Mouse (Mus musculus) thymus, postnatal 0 days (tissue): ENCODE measurements around the gene Arhgef7. TPM values are rescaled to one million over a fixed set of nuclear protein-coding genes. Genes with fewer than 3 reads are reported as not detected.

ENCODE experiments used
- DNase-seq: peaks from one replicate; pipeline ENCODE4 v3.0.0-alpha.2; 2015; ENCODE audit warnings: low spot score
- polyA plus RNA-seq: library from polyadenylated mRNA; unstranded; fragments of >200 nt; fragmentation: Nextera tagmentation; extraction: Ambion mirVana; gene quantifications from 2 replicates; pipeline ENCODE4 v1.2.1, GENCODE M21; 2015

The Arhgef7 gene
- polyA plus RNA-seq, 1 experiment from 2014 or later = 16.6 TPM

GRCm38 (mm10) chr8:11797128-11797527 is 69.6 kb downstream of the Arhgef7 start:
- DNase-seq = no peak

DNA sequence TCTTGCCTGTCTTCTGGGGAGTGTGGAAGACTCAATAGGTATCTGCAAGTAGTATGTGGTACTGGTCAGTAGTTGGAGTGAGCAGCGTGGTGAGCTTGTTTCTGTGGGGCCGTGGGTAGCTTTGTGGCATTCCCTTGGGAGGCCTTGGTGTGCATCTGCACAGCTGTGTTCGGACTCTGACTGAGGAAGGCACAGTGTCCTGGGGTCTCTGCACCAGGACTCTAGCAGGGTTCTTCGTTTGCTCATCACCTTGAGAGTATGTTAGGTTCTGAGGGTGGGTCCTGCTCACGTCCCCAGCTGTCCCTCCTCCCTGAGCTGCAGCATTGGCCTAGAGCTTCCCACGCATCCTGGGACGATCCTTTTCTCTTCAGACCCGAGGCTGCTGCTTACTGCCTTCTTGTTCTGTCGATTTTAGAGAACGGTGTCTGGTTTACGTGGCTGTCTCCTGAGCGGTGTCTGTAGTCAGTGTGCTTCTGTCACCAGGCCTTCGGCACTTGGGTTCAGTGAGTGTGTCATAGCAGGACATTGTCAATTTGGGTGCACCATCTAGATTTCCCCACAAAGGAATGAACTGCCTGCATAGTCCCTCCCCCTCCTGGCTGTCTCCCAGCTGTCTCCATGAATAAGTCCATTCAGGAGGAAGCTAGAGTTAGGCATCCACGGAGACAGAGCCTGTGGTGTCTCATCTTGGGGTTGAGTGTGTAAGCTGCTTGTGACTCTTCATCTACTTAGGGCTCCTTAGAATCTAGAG is 70.4 kb downstream of the Arhgef7 start:
- no peak for DNase-seq

DNA sequence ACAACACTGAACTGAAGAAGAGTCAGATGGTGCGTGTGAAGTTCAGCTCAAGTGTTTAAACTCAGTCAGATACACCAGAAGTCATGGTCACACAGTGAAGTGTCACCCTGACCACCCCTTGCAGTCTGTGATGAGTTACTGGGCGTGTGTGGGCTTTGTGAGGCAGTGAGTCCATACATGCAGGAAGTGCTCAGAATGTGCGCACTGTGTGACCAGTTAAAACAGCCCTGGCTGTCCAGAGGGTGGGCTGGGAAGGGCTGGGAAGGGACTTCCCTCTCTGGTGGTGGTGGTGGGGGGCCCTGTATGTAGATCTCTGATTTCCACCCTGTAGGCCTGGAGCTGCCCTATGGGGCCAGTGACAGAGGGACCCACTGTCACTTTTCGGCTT is 71.0 kb downstream of the Arhgef7 start:
- DNase-seq = no peak

DNA sequence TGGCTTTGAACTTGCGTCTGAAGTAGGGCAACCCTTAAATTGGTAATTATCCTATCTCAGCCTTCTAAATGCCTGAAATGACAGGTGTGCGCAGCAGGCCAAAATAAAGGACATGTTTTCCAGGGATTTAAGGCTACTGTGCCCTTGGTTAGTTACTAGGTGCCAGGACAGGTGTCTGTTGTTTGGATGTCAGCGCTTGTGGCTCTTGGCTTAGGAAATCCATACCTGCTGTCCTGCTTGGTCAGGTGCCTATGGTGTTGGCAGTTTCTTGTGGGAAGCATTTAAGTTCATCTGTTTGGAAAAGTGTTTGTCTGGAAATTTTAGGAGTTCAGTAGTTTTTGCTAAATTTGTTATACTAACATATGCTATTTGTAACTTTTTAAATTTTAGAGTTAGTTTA is 71.6 kb downstream of the Arhgef7 start:
- no peak for DNase-seq

DNA sequence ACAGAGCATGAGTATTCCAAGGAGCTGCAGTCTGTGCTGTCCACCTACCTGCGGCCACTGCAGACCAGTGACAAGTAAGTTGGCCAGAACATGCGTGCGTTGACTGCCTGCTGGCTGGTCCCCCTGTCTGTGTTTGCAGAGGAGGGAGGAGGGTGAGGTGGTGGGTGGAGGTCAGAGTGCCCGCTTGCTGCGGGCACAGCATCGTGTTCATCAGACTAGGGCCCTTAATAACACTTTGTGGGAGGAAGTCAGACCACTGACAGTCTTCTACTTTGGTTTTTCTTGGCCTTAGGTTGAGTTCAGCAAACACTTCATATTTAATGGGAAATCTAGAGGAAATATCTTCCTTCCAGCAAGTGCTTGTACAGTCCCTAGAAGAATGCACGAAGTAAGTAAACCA is 73.0 kb downstream of the Arhgef7 start:
- no peak for DNase-seq

DNA sequence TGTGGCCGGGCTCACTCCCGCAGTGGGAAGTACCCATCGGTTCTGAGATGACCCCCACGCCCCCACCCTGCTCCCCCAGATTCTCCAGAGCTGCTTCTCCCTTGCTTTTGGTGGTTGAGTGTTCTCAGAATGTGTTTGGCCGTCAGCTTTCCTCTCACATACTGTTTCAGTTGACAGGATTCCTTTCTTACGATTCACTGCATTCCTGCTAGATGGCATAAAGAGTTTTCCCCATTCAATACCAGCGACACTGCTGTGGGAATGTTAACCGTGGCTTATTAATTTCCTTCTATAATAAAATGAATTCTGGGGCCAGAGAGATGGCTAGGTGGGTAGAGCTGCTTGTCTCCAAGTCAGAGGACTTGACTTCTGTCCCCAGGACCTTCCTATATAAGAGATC is 74.0 kb downstream of the Arhgef7 start:
- DNase-seq = no peak

DNA sequence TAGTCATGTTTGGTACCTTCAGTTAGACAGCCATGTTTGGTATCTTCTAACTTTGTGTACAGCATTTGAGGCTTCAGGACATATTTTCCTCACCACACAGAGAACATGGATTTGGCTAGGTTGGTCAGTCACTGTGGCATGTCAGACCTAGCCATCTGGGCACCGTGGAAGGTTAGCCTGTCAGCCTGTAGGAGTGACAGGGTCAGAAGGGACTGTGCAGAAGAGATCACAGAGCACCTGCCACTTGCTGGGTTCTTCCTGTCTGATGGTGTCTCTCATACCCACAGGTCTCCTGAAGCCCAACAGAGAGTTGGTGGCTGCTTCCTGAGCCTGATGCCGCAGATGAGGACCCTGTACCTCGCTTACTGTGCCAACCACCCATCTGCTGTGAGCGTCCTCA is 77.4 kb downstream of the Arhgef7 start:
- DNase-seq = no peak

GRCm38 (mm10) chr8:11806252-11806651 is 78.7 kb downstream of the Arhgef7 start:
- DNase-seq = no peak

DNA sequence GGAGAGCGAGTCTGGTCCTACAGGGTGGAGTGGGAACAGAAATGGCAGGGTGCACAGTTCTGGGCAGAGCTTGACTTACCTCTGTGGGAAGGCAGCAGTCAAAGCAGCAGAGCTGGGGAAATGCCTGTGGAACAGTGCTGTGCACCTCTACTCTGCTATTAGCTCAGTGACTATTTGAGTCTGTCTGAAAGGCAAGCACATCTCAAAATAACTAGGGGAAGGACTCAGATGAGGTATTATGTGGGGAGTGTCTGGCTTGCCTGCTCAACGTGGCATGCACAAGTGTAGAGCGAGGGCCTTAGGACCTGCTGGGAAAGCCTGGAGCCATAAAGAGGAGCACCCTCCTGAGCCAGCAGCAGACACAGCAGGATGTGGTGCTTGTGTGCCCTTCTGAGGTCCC is 79.8 kb downstream of the Arhgef7 start:
- DNase-seq = no peak

DNA sequence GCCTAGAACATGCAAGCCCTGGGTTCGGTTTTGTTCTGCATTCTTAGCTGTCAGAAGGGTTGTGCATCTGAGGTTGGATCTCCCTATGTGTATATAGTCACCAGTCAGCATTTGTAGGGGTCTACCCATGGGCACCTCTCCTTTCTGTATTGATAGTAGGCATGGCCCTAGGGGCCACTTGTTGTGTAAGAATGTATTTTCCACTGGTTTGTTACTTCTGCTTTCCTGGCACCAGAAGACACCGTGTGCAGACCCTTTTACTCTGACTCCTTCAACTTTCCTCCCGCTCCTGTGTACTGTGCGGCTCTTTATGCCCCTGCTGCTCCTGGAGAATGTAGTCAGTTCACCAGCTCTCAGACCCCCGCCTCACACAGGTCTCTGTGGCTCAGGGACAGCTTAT is 80.5 kb downstream of the Arhgef7 start:
- no peak for DNase-seq

DNA sequence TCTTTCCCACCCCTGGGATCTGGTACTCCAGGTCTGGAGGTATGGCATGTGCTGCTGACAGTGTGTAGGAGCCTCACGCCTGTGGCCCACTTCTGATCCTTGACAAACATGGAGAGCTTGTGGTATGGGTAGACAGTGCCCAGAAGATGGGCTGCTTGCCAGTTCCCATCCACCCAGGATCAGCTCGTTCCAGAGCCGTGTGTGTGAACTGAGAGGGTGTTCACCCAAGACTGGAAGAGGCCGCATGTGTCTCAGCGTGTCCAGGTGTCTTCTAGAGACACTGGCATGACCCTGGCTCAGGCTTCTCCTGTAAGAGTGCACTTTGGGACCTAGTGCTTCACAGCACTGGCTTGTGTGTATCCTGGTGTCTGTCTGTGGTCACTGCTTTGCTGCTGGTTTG is 82.9 kb downstream of the Arhgef7 start:
- DNase-seq = no peak

- no peak for DNase-seq
Measured at GRCm38 (mm10) chr8:11813801-11814200, 86.3 kb downstream of the Arhgef7 start.

GRCm38 (mm10) chr8:11815206-11815605 is 87.7 kb downstream of the Arhgef7 start:
- DNase-seq = no peak

DNA sequence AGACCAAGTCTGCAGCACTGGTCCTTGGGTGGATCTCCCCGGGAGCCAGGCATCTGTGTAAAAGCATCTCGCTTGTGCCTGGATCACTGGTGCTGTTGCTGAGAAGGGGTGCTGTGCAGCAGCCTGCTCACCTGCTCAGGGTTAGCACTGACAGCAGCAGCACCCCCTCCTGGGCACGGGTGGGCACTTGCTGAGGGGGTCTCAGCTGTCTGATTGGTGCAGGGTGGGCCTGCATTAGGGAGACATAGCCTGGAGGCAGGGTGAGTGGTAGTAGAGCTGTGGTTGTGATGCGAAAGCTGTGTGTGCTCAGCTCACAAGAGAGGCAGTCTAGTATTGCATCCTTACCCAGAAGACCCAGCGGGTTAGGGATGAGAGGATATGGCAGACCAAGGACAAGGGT is 92.6 kb downstream of the Arhgef7 start:
- no peak for DNase-seq

- DNase-seq = no peak
Measured at GRCm38 (mm10) chr8:11820568-11820967, 93.0 kb downstream of the Arhgef7 start.

DNA sequence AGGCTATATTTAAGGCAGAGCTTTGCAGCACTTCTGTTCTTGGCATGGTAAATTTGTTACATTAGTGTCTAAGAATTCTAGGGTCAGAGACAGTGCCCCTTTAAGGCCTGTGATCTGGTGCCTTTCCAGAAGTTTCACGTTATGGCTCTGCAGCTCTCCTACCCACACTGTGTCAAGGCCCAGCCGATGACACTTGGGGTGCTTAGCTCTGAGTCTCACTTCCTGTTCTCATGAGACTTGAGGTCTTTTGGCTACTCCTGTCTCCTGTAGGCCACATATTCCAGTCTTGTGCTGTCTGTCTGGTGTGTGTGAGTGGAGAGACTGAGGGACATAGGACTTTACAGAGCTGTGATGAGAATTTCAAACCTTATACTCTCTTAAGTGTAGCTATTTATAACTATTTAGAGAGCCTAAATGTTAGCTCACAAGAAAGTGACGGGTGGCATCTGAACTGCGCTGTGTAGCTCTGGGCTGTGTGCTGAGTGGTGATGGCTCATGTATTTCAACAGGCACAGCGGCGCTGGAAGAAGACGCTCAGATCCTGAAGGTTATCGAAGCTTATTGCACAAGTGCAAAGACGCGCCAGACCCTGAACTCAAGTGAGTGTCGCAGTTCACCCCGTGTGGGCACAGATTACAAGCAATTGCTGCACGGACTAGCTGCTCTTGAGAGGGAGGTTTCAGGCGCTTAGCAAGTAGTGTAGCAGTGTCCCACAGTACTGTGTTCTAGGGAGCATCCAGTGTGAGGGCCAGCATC is 94.1 kb downstream of the Arhgef7 start:
- no peak for DNase-seq

DNA sequence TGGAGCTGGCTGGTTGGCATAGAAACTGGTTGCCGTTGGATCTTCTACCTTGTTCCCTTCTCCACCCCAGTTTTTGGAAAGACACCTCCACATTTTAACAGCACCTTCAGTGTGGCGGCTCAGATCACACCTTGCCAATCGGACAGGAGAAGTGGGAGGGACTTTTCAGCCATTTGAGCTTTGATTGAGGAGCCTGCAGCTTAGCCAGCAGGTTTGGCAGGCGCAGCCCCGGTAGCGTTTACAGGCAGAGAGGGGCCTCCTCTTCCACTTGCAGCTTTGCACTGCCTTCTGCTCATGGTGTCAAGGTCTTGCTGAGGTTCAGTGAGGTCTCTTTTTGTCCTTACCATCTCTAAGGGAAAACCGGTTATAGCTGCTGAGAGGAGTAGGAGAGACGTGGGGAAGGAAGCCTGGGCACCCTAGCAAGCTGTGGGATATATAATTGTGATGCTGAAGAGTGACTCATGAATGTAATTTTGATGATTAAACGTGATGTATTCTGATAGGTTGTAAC is 95.1 kb downstream of the Arhgef7 start:
- no peak for DNase-seq

DNA sequence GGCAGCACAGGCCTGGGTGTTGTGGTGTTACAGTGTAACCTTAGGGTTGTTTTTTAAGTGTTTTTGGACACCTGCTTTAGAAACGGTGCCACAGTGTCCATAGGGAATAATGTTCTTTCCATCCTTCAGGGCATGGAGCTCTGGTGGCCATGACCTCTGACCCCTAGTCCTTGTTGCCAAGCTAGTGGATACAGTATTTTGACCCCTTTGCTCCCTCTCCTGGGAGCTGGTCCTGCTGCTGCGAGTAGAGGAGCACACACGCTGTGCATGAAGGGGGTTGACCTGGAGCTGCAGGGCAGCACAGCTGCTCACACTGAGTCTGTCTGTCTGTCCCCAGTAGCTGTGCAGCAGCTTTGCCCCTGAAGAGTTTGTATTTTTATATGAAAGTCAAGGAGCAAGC is 98.2 kb downstream of the Arhgef7 start:
- no peak for DNase-seq

DNA sequence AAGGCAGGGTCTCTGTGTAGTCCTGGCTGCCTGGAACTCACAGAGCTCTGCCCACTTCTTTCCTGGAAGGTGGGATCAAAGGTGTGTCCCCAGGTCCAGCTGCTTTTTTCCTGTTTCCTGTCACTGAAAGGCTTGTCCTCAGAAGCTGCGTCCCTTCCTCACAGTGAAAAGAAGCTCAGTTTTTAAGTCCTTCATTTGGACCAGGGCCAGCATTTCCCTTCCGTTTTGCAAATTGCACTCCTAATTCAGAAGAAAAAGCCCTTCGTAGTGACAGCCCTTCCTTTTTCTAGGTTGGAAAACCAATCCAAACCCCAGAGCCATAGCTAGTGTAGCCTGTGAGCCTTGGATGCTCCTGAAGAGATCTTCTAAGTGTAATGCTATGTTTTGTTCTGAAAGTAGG is 99.8 kb downstream of the Arhgef7 start:
- no peak for DNase-seq

- no peak for DNase-seq
Measured at GRCm38 (mm10) chr8:11830214-11831046, 102.9 kb downstream of the Arhgef7 start.

- DNase-seq = no peak
Measured at GRCm38 (mm10) chr8:11831174-11831573, 103.7 kb downstream of the Arhgef7 start.

DNA sequence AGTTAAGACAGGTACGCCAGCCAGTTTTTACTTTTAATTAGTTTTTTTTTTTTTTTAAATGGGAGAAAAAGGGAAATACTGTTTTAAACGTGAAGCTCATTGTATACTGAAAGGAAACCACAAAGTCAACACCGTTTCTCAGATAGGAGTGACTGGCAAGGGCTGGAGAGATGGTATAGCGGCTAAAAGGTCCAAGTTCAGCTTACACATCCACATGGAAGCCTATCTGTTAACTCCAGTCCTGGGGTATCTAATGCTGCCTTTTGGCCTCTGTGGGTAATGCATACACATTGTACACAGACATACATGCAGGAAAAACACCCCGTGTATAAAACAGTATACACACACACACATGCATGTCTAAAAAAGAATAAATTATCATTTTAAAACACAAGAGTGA is 104.4 kb downstream of the Arhgef7 start:
- no peak for DNase-seq
